Mouse (Mus musculus) small intestine, adult 2 months (tissue): ENCODE measurements around the gene Vps45. TPM values are rescaled to one million over a fixed set of nuclear protein-coding genes. Genes with fewer than 3 reads are reported as not detected.

Experiments
- H3K27ac ChIP-seq: fragments of 200-500 bp; 2 replicates; pipeline ENCODE4 v1.5.1; 2012; ENCODE audit warnings: low read depth, low read length, control low read depth, inconsistent platforms; ENCODE audit not compliant: insufficient read depth
- H3K27me3 ChIP-seq: fragments of 200-500 bp; 2 replicates; pipeline ENCODE4 v1.6.1; 2012; ENCODE audit warnings: mild to moderate bottlenecking, moderate library complexity, low read length, inconsistent platforms; ENCODE audit not compliant: control insufficient read depth, insufficient read depth
- H3K36me3 ChIP-seq: fragments of 200-500 bp; 2 replicates; pipeline ENCODE4 v1.6.1; 2012; ENCODE audit warnings: mild to moderate bottlenecking, low read length, control low read depth, inconsistent platforms; ENCODE audit not compliant: control insufficient read depth, insufficient read depth
- H3K4me1 ChIP-seq: fragments of 200-500 bp; 2 replicates; pipeline ENCODE4 v1.6.1; 2012; ENCODE audit warnings: low read length, inconsistent platforms, mixed read lengths; ENCODE audit not compliant: control insufficient read depth, insufficient read depth, insufficient read length
- H3K4me3 ChIP-seq: fragments of 200-500 bp; 2 replicates; pipeline ENCODE4 v1.5.1; 2012; ENCODE audit warnings: low read depth, mild to moderate bottlenecking, control low read depth, inconsistent platforms, low read length, moderate library complexity
- CTCF ChIP-seq: fragments of 200-500 bp; IDR thresholded peaks from 2 replicates; pipeline ENCODE4 v1.5.1; 2012; ENCODE audit warnings: low read depth, mild to moderate bottlenecking, control low read depth, inconsistent platforms, low read length, moderate library complexity, mixed read lengths; ENCODE audit not compliant: insufficient replicate concordance, insufficient read length; ENCODE audit errors: extremely low read depth
- POLR2A ChIP-seq: fragments of 200-500 bp; IDR thresholded peaks from 2 replicates; pipeline ENCODE4 v1.6.1; 2012; ENCODE audit warnings: low read depth, mild to moderate bottlenecking, control low read depth, inconsistent platforms, low read length, moderate library complexity
- WGBS: fragments of 180-500 bp; shearing (Covaris S2); methylation state at CpG from one replicate; pipeline ENCODE4 v1.1.7; 2018; 5-methylcytosine and 5-hydroxymethylcytosine counted together
- polyA plus RNA-seq: library from polyadenylated mRNA; depleted of rRNA; stranded (reverse); fragments of >200 nt; gene quantifications from 2 replicates; pipeline ENCODE4 v1.2.3, GENCODE M21; 2012

Vps45 gene
- polyA plus RNA-seq, 1 experiment = 2.5 TPM

- WGBS = 12% methylated on average over 7 of the region's 7 CpGs
- TF ChIP-seq POLR2A (no peak), CTCF (no peak)
- Histone ChIP-seq H3K4me1 (peaks cover 11% of the 10 kb centered on the region; the same call in 1 of the 2 replicates), H3K4me3 (no peak overlapping the region), H3K27ac (peak overlapping the region; percentile 3; the same call in 1 of the 2 replicates), H3K27me3 (no peaks in the 10 kb centered on the region), H3K36me3 (no peaks in the 10 kb centered on the region)
Observed at GRCm38 (mm10) chr3:96098616-96099267, 40.5 kb upstream of the Vps45 start.

GRCm38 (mm10) chr3:96098168-96098567 is 39.9 kb upstream of the Vps45 start:
- Histone ChIP-seq H3K36me3 (no peaks in the 10 kb centered on the region), H3K4me3 (no peak overlapping the region), H3K27ac (no peak overlapping the region), H3K27me3 (no peaks in the 10 kb centered on the region), H3K4me1 (peaks cover 11% of the 10 kb centered on the region; the same call in 1 of the 2 replicates)
- TF ChIP-seq POLR2A (no peak), CTCF (no peak)
- WGBS = 57% methylated on average over 4 of the region's 4 CpGs

- H3K4me3 ChIP-seq = peak overlapping the region; percentile 30
- no peaks in the 10 kb centered on the region for H3K36me3 ChIP-seq
- H3K4me1 ChIP-seq = peaks cover 9% of the 10 kb centered on the region; the same call in 1 of the 2 replicates
- 33% methylated on average over 13 of the region's 13 CpGs for WGBS
- H3K27ac ChIP-seq = no peak overlapping the region
- TF ChIP-seq CTCF = no peak
- peak; percentile 68 for TF ChIP-seq POLR2A
- H3K27me3 ChIP-seq = no peaks in the 10 kb centered on the region
Observed at GRCm38 (mm10) chr3:96094203-96094602, 35.9 kb upstream of the Vps45 start.

- 44% methylated on average over 13 of the region's 13 CpGs for WGBS
- Histone ChIP-seq H3K27ac (no peak overlapping the region), H3K36me3 (no peaks in the 10 kb centered on the region), H3K4me1 (peaks cover 7% of the 10 kb centered on the region; the same call in 1 of the 2 replicates), H3K4me3 (no peak overlapping the region), H3K27me3 (no peaks in the 10 kb centered on the region)
- TF ChIP-seq CTCF (no peak), POLR2A (no peak)
Observed at GRCm38 (mm10) chr3:96093509-96093908, 35.2 kb upstream of the Vps45 start.

GRCm38 (mm10) chr3:96091966-96092365 is 33.7 kb upstream of the Vps45 start:
- H3K27me3 ChIP-seq = no peaks in the 10 kb centered on the region
- no peak overlapping the region for H3K4me3 ChIP-seq
- WGBS = 84% methylated on average over 6 of the region's 6 CpGs
- TF ChIP-seq CTCF (no peak), POLR2A (no peak)
- peaks cover 4% of the 10 kb centered on the region; the same call in 1 of the 2 replicates for H3K4me1 ChIP-seq
- H3K36me3 ChIP-seq = no peaks in the 10 kb centered on the region
- no peak overlapping the region for H3K27ac ChIP-seq

GRCm38 (mm10) chr3:96091146-96091545 is 32.9 kb upstream of the Vps45 start:
- WGBS = 80% methylated on average over 2 of the region's 2 CpGs
- no peaks in the 10 kb centered on the region for H3K27me3 ChIP-seq
- H3K27ac ChIP-seq = no peak overlapping the region
- H3K4me1 ChIP-seq = peaks cover 4% of the 10 kb centered on the region; the same call in 1 of the 2 replicates
- no peak overlapping the region for H3K4me3 ChIP-seq
- TF ChIP-seq CTCF (no peak), POLR2A (no peak)
- H3K36me3 ChIP-seq = no peaks in the 10 kb centered on the region

GRCm38 (mm10) chr3:96089882-96090489 is 31.7 kb upstream of the Vps45 start:
- Histone ChIP-seq H3K4me1 (no peaks in the 10 kb centered on the region), H3K36me3 (no peaks in the 10 kb centered on the region), H3K27me3 (no peaks in the 10 kb centered on the region), H3K4me3 (no peak overlapping the region), H3K27ac (no peak overlapping the region)
- TF ChIP-seq POLR2A (no peak), CTCF (no peak)
- WGBS = 47% methylated on average over 2 of the region's 2 CpGs
